Mouse (Mus musculus) midbrain, embryonic 15.5 days (tissue): ENCODE measurements around the gene Lrfn4. TPM values are rescaled to one million over a fixed set of nuclear protein-coding genes. Genes with fewer than 3 reads are reported as not detected.
"Not testable (repeated sequence)": the region's sequence is repeated elsewhere in the genome, so short reads cannot be mapped to it uniquely, and the experiment has no call there.

ENCODE experiments used
- ATAC-seq: fragments of 200-750 bp; cut with Nextera tagmentation; replicated peaks from 2 replicates; pipeline ENCODE4 v1.8.0; 2017; ENCODE audit warnings: moderate TSS enrichment
- H3K27ac ChIP-seq: fragments of 300-500 bp; sonication (generic); 2 replicates; pipeline ENCODE4 v1.5.1; 2015; ENCODE audit warnings: mild to moderate bottlenecking, inconsistent platforms
- H3K27me3 ChIP-seq: fragments of 300-500 bp; sonication (generic); replicated peaks from 2 replicates; pipeline ENCODE4 v1.6.1; 2015; ENCODE audit warnings: inconsistent platforms
- H3K36me3 ChIP-seq: fragments of 300-500 bp; sonication (generic); replicated peaks from 2 replicates; pipeline ENCODE4 v1.6.1; 2015; ENCODE audit warnings: inconsistent platforms
- H3K4me1 ChIP-seq: fragments of 300-500 bp; sonication (generic); 2 replicates; pipeline ENCODE4 v1.6.1; 2015; ENCODE audit warnings: inconsistent platforms
- H3K4me2 ChIP-seq: fragments of 300-500 bp; sonication (generic); 2 replicates; pipeline ENCODE4 v1.6.1; 2015; ENCODE audit warnings: inconsistent platforms, mild to moderate bottlenecking, moderate library complexity
- H3K4me3 ChIP-seq: fragments of 300-500 bp; sonication (generic); 2 replicates; pipeline ENCODE4 v1.5.1; 2015; ENCODE audit warnings: mild to moderate bottlenecking, inconsistent platforms
- H3K9ac ChIP-seq: fragments of 300-500 bp; sonication (generic); 2 replicates; pipeline ENCODE4 v1.6.1; 2015; ENCODE audit warnings: mild to moderate bottlenecking, inconsistent platforms
- H3K9me3 ChIP-seq: fragments of 300-500 bp; sonication (generic); 2 replicates; pipeline ENCODE4 v1.6.1; 2016; ENCODE audit warnings: inconsistent platforms
- WGBS: fragments of 180-500 bp; shearing (Covaris S2); methylation state at CpG from one replicate; pipeline ENCODE4 v1.1.7; 2015; ENCODE audit warnings: mixed read lengths; 5-methylcytosine and 5-hydroxymethylcytosine counted together
- polyA plus RNA-seq: library from polyadenylated mRNA; unstranded; fragments of >200 nt; fragmentation: Nextera tagmentation; extraction: Ambion mirVana; gene quantifications from 2 replicates; pipeline ENCODE4 v1.2.1, GENCODE M21; 2015

Gene Lrfn4
- polyA plus RNA-seq, 1 experiment from 2014 or later = 12.7 TPM

GRCm38 (mm10) chr19:4603801-4604723 lies 11.4 kb downstream of the Lrfn4 start:
- H3K27ac ChIP-seq = no peak overlapping the region
- WGBS = 39% methylated on average over 24 of the region's 24 CpGs
- H3K9me3 ChIP-seq = no peaks in the 10 kb centered on the region
- no peak overlapping the region for H3K9ac ChIP-seq
- no peaks in the 10 kb centered on the region for H3K4me1 ChIP-seq
- H3K36me3 ChIP-seq = no peaks in the 10 kb centered on the region
- no peak overlapping the region for H3K4me3 ChIP-seq
- no peak for ATAC-seq
- no peaks in the 10 kb centered on the region for H3K27me3 ChIP-seq
- H3K4me2 ChIP-seq = no peak overlapping the region

- Histone ChIP-seq H3K36me3 (no peaks in the 10 kb centered on the region), H3K4me2 (no peak overlapping the region), H3K9ac (no peak overlapping the region), H3K27me3 (no peaks in the 10 kb centered on the region), H3K27ac (no peak overlapping the region), H3K4me3 (no peak overlapping the region), H3K9me3 (no peaks in the 10 kb centered on the region), H3K4me1 (no peaks in the 10 kb centered on the region)
- ATAC-seq = no peak
- WGBS = 87% methylated on average over 20 of the region's 20 CpGs
These were observed 13.0 kb downstream of the Lrfn4 start for GRCm38 (mm10) chr19:4602459-4602858.

GRCm38 (mm10) chr19:4596071-4596470 lies 19.4 kb downstream of the Lrfn4 start:
- Histone ChIP-seq H3K36me3 (no peaks in the 10 kb centered on the region), H3K9me3 (no peaks in the 10 kb centered on the region), H3K4me3 (no peak overlapping the region), H3K27me3 (no peaks in the 10 kb centered on the region), H3K9ac (no peak overlapping the region), H3K27ac (no peak overlapping the region), H3K4me1 (no peaks in the 10 kb centered on the region), H3K4me2 (no peak overlapping the region)
- 77% methylated on average over 2 of the region's 2 CpGs for whole genome bisulfite sequencing
- no peak for ATAC-seq

- no peak for ATAC-seq
- 50% methylated on average over 7 of the region's 7 CpGs for WGBS
- H3K36me3 ChIP-seq = no peaks in the 10 kb centered on the region
These were observed 21.5 kb downstream of the Lrfn4 start for GRCm38 (mm10) chr19:4593792-4594522.

GRCm38 (mm10) chr19:4590025-4590424 lies 25.4 kb downstream of the Lrfn4 start:
- H3K9me3 ChIP-seq = no peaks in the 10 kb centered on the region
- no peaks in the 10 kb centered on the region for H3K36me3 ChIP-seq
- WGBS = 90% methylated on average over 3 of the region's 3 CpGs
- no peak overlapping the region for H3K9ac ChIP-seq
- H3K4me3 ChIP-seq = no peak overlapping the region
- ATAC-seq = no peak
- no peaks in the 10 kb centered on the region for H3K4me1 ChIP-seq
- no peak overlapping the region for H3K4me2 ChIP-seq
- no peak overlapping the region for H3K27ac ChIP-seq
- H3K27me3 ChIP-seq = no peaks in the 10 kb centered on the region

More at GRCm38 (mm10) chr19:4593792-4594522, 21.5 kb downstream of the Lrfn4 start:
- Histone ChIP-seq H3K4me1 (no peaks in the 10 kb centered on the region), H3K27ac (no peak overlapping the region), H3K27me3 (no peaks in the 10 kb centered on the region), H3K9ac (no peak overlapping the region), H3K4me3 (no peak overlapping the region), H3K9me3 (no peaks in the 10 kb centered on the region), H3K4me2 (no peak overlapping the region)

- Histone ChIP-seq H3K27ac (no peak overlapping the region), H3K27me3 (no peaks in the 10 kb centered on the region), H3K4me1 (no peaks in the 10 kb centered on the region), H3K36me3 (no peaks in the 10 kb centered on the region), H3K4me3 (no peak overlapping the region), H3K9me3 (no peaks in the 10 kb centered on the region), H3K9ac (no peak overlapping the region), H3K4me2 (no peak overlapping the region)
- 60% methylated on average over 1 of the region's 1 CpGs for WGBS
- ATAC-seq = no peak
These were observed 26.4 kb downstream of the Lrfn4 start for GRCm38 (mm10) chr19:4589081-4589480.

GRCm38 (mm10) chr19:4588430-4588829 lies 27.0 kb downstream of the Lrfn4 start:
- H3K4me2 ChIP-seq = no peak overlapping the region
- no peaks in the 10 kb centered on the region for H3K36me3 ChIP-seq
- H3K27me3 ChIP-seq = no peaks in the 10 kb centered on the region
- no peak overlapping the region for H3K9ac ChIP-seq
- no peaks in the 10 kb centered on the region for H3K9me3 ChIP-seq
- WGBS = 77% methylated on average over 3 of the region's 3 CpGs
- no peaks in the 10 kb centered on the region for H3K4me1 ChIP-seq
- no peak overlapping the region for H3K4me3 ChIP-seq
- no peak overlapping the region for H3K27ac ChIP-seq
- ATAC-seq = no peak

GRCm38 (mm10) chr19:4587426-4587825 lies 28.0 kb downstream of the Lrfn4 start:
- no peaks in the 10 kb centered on the region for H3K27me3 ChIP-seq
- no peak overlapping the region for H3K9ac ChIP-seq
- no peak overlapping the region for H3K4me3 ChIP-seq
- no peak overlapping the region for H3K27ac ChIP-seq
- ATAC-seq = no peak
- H3K4me2 ChIP-seq = no peak overlapping the region
- H3K36me3 ChIP-seq = no peaks in the 10 kb centered on the region
- WGBS = 65% methylated on average over 2 of the region's 2 CpGs
- no peaks in the 10 kb centered on the region for H3K4me1 ChIP-seq
- no peaks in the 10 kb centered on the region for H3K9me3 ChIP-seq

- not testable (repeated sequence) for H3K27me3 ChIP-seq, H3K27ac ChIP-seq, H3K4me1 ChIP-seq, ATAC-seq, H3K36me3 ChIP-seq, H3K4me3 ChIP-seq, H3K4me2 ChIP-seq, H3K9me3 ChIP-seq, H3K9ac ChIP-seq
These were observed 28.7 kb downstream of the Lrfn4 start for GRCm38 (mm10) chr19:4586783-4587182.

GRCm38 (mm10) chr19:4583856-4584255 lies 31.6 kb downstream of the Lrfn4 start:
- no peak for ATAC-seq
- Histone ChIP-seq H3K4me2 (no peak overlapping the region), H3K4me1 (no peaks in the 10 kb centered on the region), H3K27me3 (no peaks in the 10 kb centered on the region), H3K4me3 (no peak overlapping the region), H3K9ac (no peak overlapping the region), H3K9me3 (no peaks in the 10 kb centered on the region), H3K27ac (no peak overlapping the region), H3K36me3 (no peaks in the 10 kb centered on the region)
- 57% methylated on average over 2 of the region's 2 CpGs for WGBS

- H3K4me3 ChIP-seq = no peak overlapping the region
- H3K4me1 ChIP-seq = no peaks in the 10 kb centered on the region
- no peak overlapping the region for H3K4me2 ChIP-seq
- no peak for ATAC-seq
- no peak overlapping the region for H3K9ac ChIP-seq
- no peaks in the 10 kb centered on the region for H3K27me3 ChIP-seq
- 85% methylated on average over 5 of the region's 5 CpGs for WGBS
- no peak overlapping the region for H3K27ac ChIP-seq
- H3K36me3 ChIP-seq = no peaks in the 10 kb centered on the region
- no peaks in the 10 kb centered on the region for H3K9me3 ChIP-seq
These were observed 36.2 kb downstream of the Lrfn4 start for GRCm38 (mm10) chr19:4579296-4579695.

GRCm38 (mm10) chr19:4578799-4579198 lies 36.7 kb downstream of the Lrfn4 start:
- no peak for ATAC-seq
- H3K36me3 ChIP-seq = no peaks in the 10 kb centered on the region
- H3K4me1 ChIP-seq = no peaks in the 10 kb centered on the region
- H3K4me2 ChIP-seq = no peak overlapping the region
- H3K27me3 ChIP-seq = no peaks in the 10 kb centered on the region
- WGBS = 88% methylated on average over 2 of the region's 2 CpGs
- no peaks in the 10 kb centered on the region for H3K9me3 ChIP-seq
- H3K9ac ChIP-seq = no peak overlapping the region
- no peak overlapping the region for H3K27ac ChIP-seq
- no peak overlapping the region for H3K4me3 ChIP-seq
